Mouse (Mus musculus): Measurements from ENCODE around the gene Prss21.

Gene Prss21

GRCm38 (mm10) chr17:23850853-23851749, 16.8 kb upstream of the Prss21 start:
- TF ChIP-seq CTCF (conservative IDR thresholded peaks at IDR 0.05; ENCODE audit: low read length) = peak; percentile 86
- no peak for TF ChIP-seq NANOG (IDR thresholded peaks at IDR 0.05; ENCODE audit: borderline replicate concordance, low read length)
- TF ChIP-seq POU5F1 (IDR thresholded peaks at IDR 0.05; ENCODE audit: borderline replicate concordance, low read length) = no peak
- no peaks in the 10 kb centered on the region; the same call in 1 of the 2 replicates for H3K27me3 ChIP-seq (ENCODE audit: insufficient read depth, low read length)
- no peaks in the 10 kb centered on the region for H3K36me3 ChIP-seq (ENCODE audit: insufficient read depth, low read length)
- H3K4me1 ChIP-seq (replicated peaks; ENCODE audit: low read depth, low read length) = 0 out of 2 replicates have a peak, but pooled peaks cover 3% of the 10 kb centered on the region
- no peak overlapping the region for H3K4me3 ChIP-seq (replicated peaks; ENCODE audit: low read length)
- no peaks in the 10 kb centered on the region for H3K9me3 ChIP-seq (ENCODE audit: low read length)

DNA sequence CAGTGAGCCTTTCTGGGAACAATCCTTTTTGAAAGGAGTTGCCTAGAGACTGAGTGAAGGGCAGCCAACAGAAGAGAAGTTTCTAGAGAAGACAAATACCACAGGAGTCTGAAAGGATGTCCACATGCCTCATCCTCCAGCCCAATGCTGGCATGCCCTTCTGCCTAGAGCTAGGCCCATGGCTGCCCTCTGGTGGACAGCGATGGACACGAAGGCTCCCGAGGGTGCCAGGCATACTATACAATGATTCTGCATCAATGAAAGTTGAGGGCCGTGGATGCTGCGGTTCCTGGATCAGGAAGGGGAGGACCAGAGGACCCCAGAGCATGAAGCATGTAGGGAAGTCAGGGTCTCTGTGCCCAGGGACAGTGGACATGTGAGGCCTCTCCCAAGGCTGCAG, 14.6 kb upstream of the Prss21 start:
- no peaks in the 10 kb centered on the region for H3K36me3 ChIP-seq (ENCODE audit: insufficient read depth, low read length)

DNA sequence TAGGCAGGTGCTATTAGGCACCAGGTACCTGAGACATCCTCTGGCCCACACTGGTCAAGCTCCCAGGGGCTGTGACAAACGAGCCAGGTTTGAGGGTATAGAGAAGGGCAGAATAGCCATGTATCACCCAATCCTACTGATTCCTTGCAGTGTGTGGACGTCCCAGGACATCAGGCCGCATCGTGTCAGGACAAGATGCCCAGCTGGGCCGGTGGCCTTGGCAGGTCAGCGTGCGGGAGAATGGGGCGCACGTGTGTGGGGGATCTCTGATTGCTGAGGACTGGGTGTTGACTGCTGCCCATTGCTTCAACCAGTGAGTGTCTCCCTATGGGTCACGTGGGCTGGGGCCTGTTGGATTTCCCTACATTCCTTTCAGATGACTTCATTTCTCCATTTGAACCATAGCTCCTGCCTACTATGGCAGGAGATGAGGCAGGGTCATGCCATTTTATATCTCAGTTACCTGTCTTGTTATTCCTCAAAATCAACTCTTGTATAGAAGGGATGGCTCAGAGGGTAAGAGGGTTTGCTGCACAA, 13.6 kb upstream of the Prss21 start:
- Histone ChIP-seq H3K9me3 (ENCODE audit: low read length) (no peaks in the 10 kb centered on the region), H3K4me3 (replicated peaks; ENCODE audit: low read length) (no peak overlapping the region), H3K27me3 (ENCODE audit: insufficient read depth, low read length) (peaks cover 4% of the 10 kb centered on the region; the same call in 1 of the 2 replicates), H3K36me3 (ENCODE audit: insufficient read depth, low read length) (no peaks in the 10 kb centered on the region), H3K4me1 (replicated peaks; ENCODE audit: low read depth, low read length) (0 out of 2 replicates have a peak, but pooled peaks cover 3% of the 10 kb centered on the region)
- TF ChIP-seq POU5F1 (IDR thresholded peaks at IDR 0.05; ENCODE audit: borderline replicate concordance, low read length) (no peak), CTCF (conservative IDR thresholded peaks at IDR 0.05; ENCODE audit: low read length) (no peak), NANOG (IDR thresholded peaks at IDR 0.05; ENCODE audit: borderline replicate concordance, low read length) (no peak)

More for the DNA sequence above, 14.6 kb upstream of the Prss21 start:
- no peak overlapping the region for H3K4me3 ChIP-seq (replicated peaks; ENCODE audit: low read length)
- peak; percentile 34 for TF ChIP-seq CTCF (conservative IDR thresholded peaks at IDR 0.05; ENCODE audit: low read length)
- TF ChIP-seq POU5F1 (IDR thresholded peaks at IDR 0.05; ENCODE audit: borderline replicate concordance, low read length) = no peak
- 0 out of 2 replicates have a peak, but pooled peaks cover 3% of the 10 kb centered on the region for H3K4me1 ChIP-seq (replicated peaks; ENCODE audit: low read depth, low read length)
- peaks cover 4% of the 10 kb centered on the region; the same call in 1 of the 2 replicates for H3K27me3 ChIP-seq (ENCODE audit: insufficient read depth, low read length)
- no peaks in the 10 kb centered on the region for H3K9me3 ChIP-seq (ENCODE audit: low read length)

DNA sequence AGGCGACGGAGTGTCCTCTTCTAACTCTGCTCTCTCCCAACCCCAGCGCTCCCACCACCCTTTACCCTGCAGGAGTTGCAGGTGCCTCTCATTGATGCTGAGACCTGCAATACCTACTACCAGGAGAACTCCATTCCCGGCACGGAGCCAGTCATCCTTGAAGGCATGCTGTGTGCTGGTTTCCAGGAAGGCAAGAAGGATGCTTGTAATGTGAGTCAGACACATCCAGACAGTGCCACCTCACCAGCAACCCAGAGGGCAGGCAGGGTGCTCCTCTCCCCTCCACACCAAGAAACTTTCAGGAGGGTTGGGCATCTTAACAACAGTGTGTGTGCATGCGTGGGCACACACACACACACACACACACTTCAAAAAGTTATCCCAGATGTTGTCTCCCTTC, 10.7 kb upstream of the Prss21 start:
- Histone ChIP-seq H3K4me1 (replicated peaks; ENCODE audit: low read depth, low read length) (0 out of 2 replicates have a peak, but pooled peaks cover 3% of the 10 kb centered on the region), H3K36me3 (ENCODE audit: insufficient read depth, low read length) (no peaks in the 10 kb centered on the region)
- TF ChIP-seq NANOG (IDR thresholded peaks at IDR 0.05; ENCODE audit: borderline replicate concordance, low read length) (no peak), CTCF (conservative IDR thresholded peaks at IDR 0.05; ENCODE audit: low read length) (no peak), POU5F1 (IDR thresholded peaks at IDR 0.05; ENCODE audit: borderline replicate concordance, low read length) (no peak)

GRCm38 (mm10) chr17:23857913-23858312, 9.9 kb upstream of the Prss21 start:
- Histone ChIP-seq H3K27me3 (ENCODE audit: insufficient read depth, low read length) (peaks cover 4% of the 10 kb centered on the region; the same call in 1 of the 2 replicates), H3K9me3 (ENCODE audit: low read length) (no peaks in the 10 kb centered on the region), H3K4me3 (replicated peaks; ENCODE audit: low read length) (no peak overlapping the region), H3K4me1 (replicated peaks; ENCODE audit: low read depth, low read length) (0 out of 2 replicates have a peak, but pooled peaks cover 3% of the 10 kb centered on the region), H3K36me3 (ENCODE audit: insufficient read depth, low read length) (no peaks in the 10 kb centered on the region)
- TF ChIP-seq CTCF (conservative IDR thresholded peaks at IDR 0.05; ENCODE audit: low read length) (no peak), NANOG (IDR thresholded peaks at IDR 0.05; ENCODE audit: borderline replicate concordance, low read length) (no peak), POU5F1 (IDR thresholded peaks at IDR 0.05; ENCODE audit: borderline replicate concordance, low read length) (no peak)

More for the DNA sequence above, 10.7 kb upstream of the Prss21 start:
- no peaks in the 10 kb centered on the region for H3K9me3 ChIP-seq (ENCODE audit: low read length)
- peaks cover 4% of the 10 kb centered on the region; the same call in 1 of the 2 replicates for H3K27me3 ChIP-seq (ENCODE audit: insufficient read depth, low read length)
- H3K4me3 ChIP-seq (replicated peaks; ENCODE audit: low read length) = no peak overlapping the region

- H3K4me3 ChIP-seq (replicated peaks; ENCODE audit: low read length) = no peak overlapping the region
- TF ChIP-seq CTCF (conservative IDR thresholded peaks at IDR 0.05; ENCODE audit: low read length) (no peak), NANOG (IDR thresholded peaks at IDR 0.05; ENCODE audit: borderline replicate concordance, low read length) (no peak), POU5F1 (IDR thresholded peaks at IDR 0.05; ENCODE audit: borderline replicate concordance, low read length) (no peak)
- no peaks in the 10 kb centered on the region for H3K27me3 ChIP-seq (ENCODE audit: insufficient read depth, low read length)
- H3K4me1 ChIP-seq (replicated peaks; ENCODE audit: low read depth, low read length) = peaks cover 4% of the 10 kb centered on the region
- H3K9me3 ChIP-seq (ENCODE audit: low read length) = peaks cover 4% of the 10 kb centered on the region; the same call in 1 of the 2 replicates
- H3K36me3 ChIP-seq (ENCODE audit: insufficient read depth, low read length) = no peaks in the 10 kb centered on the region
Observed at GRCm38 (mm10) chr17:23862926-23863325, 4.9 kb upstream of the Prss21 start.

- H3K4me1 ChIP-seq (replicated peaks; ENCODE audit: low read depth, low read length) = peaks cover 10% of the 10 kb centered on the region
- no peaks in the 10 kb centered on the region for H3K36me3 ChIP-seq (ENCODE audit: insufficient read depth, low read length)
- H3K4me3 ChIP-seq (replicated peaks; ENCODE audit: low read length) = peak overlapping the region; percentile 52; the same call in 1 of the 2 replicates
- peaks cover 4% of the 10 kb centered on the region; the same call in 1 of the 2 replicates for H3K9me3 ChIP-seq (ENCODE audit: low read length)
- H3K27me3 ChIP-seq (ENCODE audit: insufficient read depth, low read length) = peaks cover 6% of the 10 kb centered on the region
- TF ChIP-seq CTCF (conservative IDR thresholded peaks at IDR 0.05; ENCODE audit: low read length) = no peak
- no peak for TF ChIP-seq POU5F1 (IDR thresholded peaks at IDR 0.05; ENCODE audit: borderline replicate concordance, low read length)
- TF ChIP-seq NANOG (IDR thresholded peaks at IDR 0.05; ENCODE audit: borderline replicate concordance, low read length) = no peak
Observed at GRCm38 (mm10) chr17:23868513-23868912, 657 bp downstream of the Prss21 start.

All from E14TG2a.4 (cell line).